1 mouse cellular context compared by ENCODE assay signal in the genomic region with DNA sequence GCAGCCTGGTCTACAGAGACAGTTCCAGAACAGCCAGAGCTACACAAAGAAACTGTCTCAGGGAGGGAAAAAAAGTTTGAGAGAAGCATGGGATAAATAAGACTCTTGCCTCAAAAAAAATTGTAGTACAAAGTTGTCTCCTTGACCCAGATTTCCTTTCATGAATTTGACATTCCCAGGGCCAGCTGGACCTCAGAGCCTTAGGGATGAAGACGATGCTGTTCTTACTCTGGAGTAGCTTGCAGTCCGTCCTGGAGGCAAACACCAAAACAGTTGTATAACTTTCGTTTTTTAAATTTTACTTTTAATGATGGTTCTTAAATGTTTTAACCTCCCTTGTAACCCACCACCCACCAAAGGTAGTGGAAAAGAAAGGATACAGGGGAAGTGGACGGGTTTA.
TF ChIP-seq lines count a peak whose summit lies in the region.

No protein-coding gene starts in this region.

TF ChIP-seq in MEL, 35 proteins besides CTCF, POLR2A, EP300 and RAD21:
- no peak for TF ChIP-seq MAZ (IDR thresholded peaks at IDR 0.05; ENCODE audit: low read depth, low read length)
- no peak for TF ChIP-seq MEF2A (IDR thresholded peaks at IDR 0.05; ENCODE audit: extremely low read depth, insufficient replicate concordance, low read depth, low read length, poor library complexity, severe bottlenecking)
- TF ChIP-seq JUND (IDR thresholded peaks at IDR 0.05; ENCODE audit: low read depth, low read length) = no peak
- no peak for TF ChIP-seq ZNF384 (IDR thresholded peaks at IDR 0.05; ENCODE audit: low read depth, low read length)
- no peak for TF ChIP-seq SIN3A (IDR thresholded peaks at IDR 0.05; ENCODE audit: low read length)
- TF ChIP-seq SMC3 (IDR thresholded peaks at IDR 0.05; ENCODE audit: low read depth, low read length) = no peak
- no peak for TF ChIP-seq UBTF (IDR thresholded peaks at IDR 0.05; ENCODE audit: borderline replicate concordance, insufficient read depth, low read depth, low read length)
